Mouse (Mus musculus) midbrain, embryonic 11.5 days (tissue): Measurements from ENCODE around the gene Kcnc2. TPM values are rescaled to one million over a fixed set of nuclear protein-coding genes. Genes with fewer than 3 reads are reported as not detected.

Experiments used
- ATAC-seq: fragments of 200-750 bp; cut with Nextera tagmentation; 2 replicates; pipeline ENCODE4 v1.8.0; 2017; ENCODE audit warnings: moderate TSS enrichment, moderate library complexity; ENCODE audit not compliant: low FRiP score
- DNase-seq: peaks from one replicate; pipeline ENCODE4 v3.0.0; 2015; ENCODE audit warnings: low spot score; ENCODE audit errors: missing footprints
- H3K27ac ChIP-seq: fragments of 300-500 bp; sonication (generic); 2 replicates; pipeline ENCODE4 v1.5.1; 2014; ENCODE audit warnings: low read depth, low read length
- H3K27me3 ChIP-seq: fragments of 300-500 bp; sonication (generic); 2 replicates; pipeline ENCODE4 v1.6.1; 2014; ENCODE audit warnings: mild to moderate bottlenecking, low read length, moderate library complexity, mixed read lengths; ENCODE audit not compliant: control insufficient read depth, insufficient read depth
- H3K36me3 ChIP-seq: fragments of 300-500 bp; sonication (generic); 2 replicates; pipeline ENCODE4 v1.6.1; 2014; ENCODE audit warnings: mild to moderate bottlenecking, low read length, moderate library complexity, mixed read lengths; ENCODE audit not compliant: control insufficient read depth, insufficient read depth
- H3K4me1 ChIP-seq: fragments of 300-500 bp; sonication (generic); 2 replicates; pipeline ENCODE4 v1.6.1; 2014; ENCODE audit warnings: low read length; ENCODE audit not compliant: control insufficient read depth, insufficient read depth
- H3K4me2 ChIP-seq: fragments of 300-500 bp; sonication (generic); 2 replicates; pipeline ENCODE4 v1.6.1; 2014; ENCODE audit warnings: mild to moderate bottlenecking, moderate library complexity
- H3K4me3 ChIP-seq: fragments of 300-500 bp; sonication (generic); 2 replicates; pipeline ENCODE4 v1.5.1; 2014; ENCODE audit warnings: low read depth, low read length
- H3K9ac ChIP-seq: fragments of 300-500 bp; sonication (generic); 2 replicates; pipeline ENCODE4 v1.6.1; 2014; ENCODE audit warnings: low read length
- H3K9me3 ChIP-seq: fragments of 300-500 bp; sonication (generic); 2 replicates; pipeline ENCODE4 v1.6.1; 2016; ENCODE audit warnings: low read length; ENCODE audit not compliant: control insufficient read depth
- WGBS: fragments of 180-500 bp; shearing (Covaris S2); extraction: QIAGEN DNeasy Blood & Tissue Kit; methylation state at CpG from one replicate; pipeline ENCODE4 v1.1.7; 2014; 5-methylcytosine and 5-hydroxymethylcytosine counted together
- polyA plus RNA-seq: library from polyadenylated mRNA; unstranded; fragments of >200 nt; fragmentation: Nextera tagmentation; extraction: Ambion mirVana; gene quantifications from 2 replicates; pipeline ENCODE4 v1.2.1, GENCODE M21; 2014

Gene Kcnc2
- polyA plus RNA-seq, 1 experiment from 2014 or later: 3.3 TPM

- Histone ChIP-seq H3K27ac (no peak overlapping the region), H3K36me3 (no peaks in the 10 kb centered on the region), H3K27me3 (peaks cover 22% of the 10 kb centered on the region), H3K9ac (peak overlapping the region; percentile 76), H3K9me3 (no peaks in the 10 kb centered on the region), H3K4me1 (peaks cover 11% of the 10 kb centered on the region), H3K4me3 (peak overlapping the region; percentile 57), H3K4me2 (peak overlapping the region; percentile 97)
- peak; percentile 95 for DNase-seq
- WGBS: under 1% methylated on average over 43 of the region's 43 CpGs
- peak; percentile 70 for ATAC-seq
Observed at GRCm38 (mm10) chr10:112269939-112270781, 761 bp upstream of the Kcnc2 start.

DNA sequence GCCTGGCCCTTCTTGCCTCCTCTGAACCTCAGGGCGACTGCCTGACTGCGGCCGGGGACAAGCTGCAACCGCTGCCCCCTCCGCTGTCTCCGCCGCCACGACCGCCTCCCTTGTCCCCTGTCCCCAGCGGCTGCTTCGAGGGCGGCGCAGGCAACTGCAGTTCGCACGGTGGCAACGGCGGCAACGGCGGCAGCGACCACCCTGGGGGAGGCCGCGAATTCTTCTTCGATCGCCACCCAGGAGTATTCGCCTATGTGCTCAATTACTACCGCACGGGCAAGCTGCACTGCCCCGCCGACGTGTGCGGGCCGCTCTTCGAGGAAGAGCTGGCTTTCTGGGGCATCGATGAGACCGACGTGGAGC, 863 bp downstream of the Kcnc2 start:
- DNase-seq: peak; percentile 91
- Histone ChIP-seq H3K9ac (peak overlapping the region; percentile 60), H3K4me3 (peak overlapping the region; percentile 57), H3K36me3 (no peaks in the 10 kb centered on the region), H3K9me3 (no peaks in the 10 kb centered on the region), H3K27ac (no peak overlapping the region), H3K4me1 (peaks cover 11% of the 10 kb centered on the region), H3K4me2 (peak overlapping the region; percentile 97), H3K27me3 (peaks cover 22% of the 10 kb centered on the region)
- peak; percentile 49 for ATAC-seq
- under 1% methylated on average over 36 of the region's 36 CpGs for WGBS

DNA sequence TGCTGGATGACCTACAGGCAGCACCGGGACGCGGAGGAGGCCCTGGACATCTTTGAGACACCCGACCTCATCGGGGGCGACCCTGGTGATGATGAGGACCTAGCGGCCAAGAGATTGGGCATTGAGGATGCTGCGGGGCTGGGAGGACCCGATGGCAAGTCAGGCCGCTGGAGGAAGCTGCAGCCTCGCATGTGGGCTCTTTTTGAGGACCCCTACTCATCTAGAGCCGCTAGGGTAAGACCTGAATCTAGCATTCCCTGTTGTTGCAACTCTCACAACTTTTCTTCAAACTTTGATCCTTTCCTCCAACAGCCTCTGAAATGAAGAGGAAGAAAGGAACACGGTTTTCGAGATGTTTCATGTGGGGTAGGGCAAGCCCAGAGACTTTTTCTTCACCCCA, 1.2 kb downstream of the Kcnc2 start:
- peaks cover 22% of the 10 kb centered on the region for H3K27me3 ChIP-seq
- peak overlapping the region; percentile 97 for H3K4me2 ChIP-seq
- WGBS: 10% methylated on average over 14 of the region's 14 CpGs
- H3K4me3 ChIP-seq: peak overlapping the region; percentile 57
- ATAC-seq: no peak
- no peaks in the 10 kb centered on the region for H3K36me3 ChIP-seq
- peak; percentile 92 for DNase-seq
- H3K4me1 ChIP-seq: peaks cover 11% of the 10 kb centered on the region
- H3K9ac ChIP-seq: peak overlapping the region; percentile 60; the same call in 1 of the 2 replicates
- H3K27ac ChIP-seq: no peak overlapping the region
- no peaks in the 10 kb centered on the region for H3K9me3 ChIP-seq

DNA sequence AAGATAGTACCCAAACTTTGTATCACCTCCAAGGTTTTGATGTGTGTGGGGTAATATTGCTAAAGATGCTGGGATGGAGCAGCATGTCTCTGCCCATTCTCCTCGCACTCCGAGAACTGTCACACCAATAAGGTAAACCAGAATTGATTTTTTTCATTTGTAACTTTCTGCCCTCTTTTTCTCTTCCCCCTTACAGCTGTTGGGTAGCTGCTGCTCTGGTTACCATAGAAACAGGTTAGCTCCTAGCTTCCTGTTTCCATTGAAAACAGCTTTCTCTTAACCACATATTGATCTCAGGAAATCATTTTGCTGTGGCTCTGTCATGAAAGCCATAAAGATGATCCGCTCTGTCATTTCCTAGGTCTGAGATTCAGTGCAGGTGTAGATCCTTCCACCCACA, 7.1 kb downstream of the Kcnc2 start:
- Histone ChIP-seq H3K4me3 (no peak overlapping the region), H3K9me3 (no peaks in the 10 kb centered on the region), H3K9ac (no peak overlapping the region), H3K4me1 (no peaks in the 10 kb centered on the region), H3K4me2 (no peak overlapping the region), H3K27me3 (no peaks in the 10 kb centered on the region; the same call in 1 of the 2 replicates), H3K27ac (no peak overlapping the region), H3K36me3 (no peaks in the 10 kb centered on the region)
- WGBS: 79% methylated on average over 3 of the region's 3 CpGs
- peak; percentile 54 for DNase-seq
- ATAC-seq: no peak

GRCm38 (mm10) chr10:112315136-112315535, 44.2 kb downstream of the Kcnc2 start:
- Histone ChIP-seq H3K27ac (no peak overlapping the region), H3K9me3 (no peaks in the 10 kb centered on the region), H3K9ac (no peak overlapping the region), H3K4me2 (no peak overlapping the region), H3K4me1 (no peaks in the 10 kb centered on the region), H3K36me3 (no peaks in the 10 kb centered on the region), H3K4me3 (no peak overlapping the region), H3K27me3 (no peaks in the 10 kb centered on the region)
- DNase-seq: no peak
- WGBS: 74% methylated on average over 11 of the region's 11 CpGs
- ATAC-seq: no peak

GRCm38 (mm10) chr10:112317783-112318182, 46.9 kb downstream of the Kcnc2 start:
- Histone ChIP-seq H3K4me3 (no peak overlapping the region), H3K27me3 (no peaks in the 10 kb centered on the region), H3K27ac (no peak overlapping the region), H3K36me3 (no peaks in the 10 kb centered on the region), H3K4me1 (no peaks in the 10 kb centered on the region), H3K9me3 (no peaks in the 10 kb centered on the region), H3K9ac (no peak overlapping the region), H3K4me2 (no peak overlapping the region)
- DNase-seq (no peak), ATAC-seq (no peak)
- 95% methylated on average over 1 of the region's 1 CpGs for WGBS

DNA sequence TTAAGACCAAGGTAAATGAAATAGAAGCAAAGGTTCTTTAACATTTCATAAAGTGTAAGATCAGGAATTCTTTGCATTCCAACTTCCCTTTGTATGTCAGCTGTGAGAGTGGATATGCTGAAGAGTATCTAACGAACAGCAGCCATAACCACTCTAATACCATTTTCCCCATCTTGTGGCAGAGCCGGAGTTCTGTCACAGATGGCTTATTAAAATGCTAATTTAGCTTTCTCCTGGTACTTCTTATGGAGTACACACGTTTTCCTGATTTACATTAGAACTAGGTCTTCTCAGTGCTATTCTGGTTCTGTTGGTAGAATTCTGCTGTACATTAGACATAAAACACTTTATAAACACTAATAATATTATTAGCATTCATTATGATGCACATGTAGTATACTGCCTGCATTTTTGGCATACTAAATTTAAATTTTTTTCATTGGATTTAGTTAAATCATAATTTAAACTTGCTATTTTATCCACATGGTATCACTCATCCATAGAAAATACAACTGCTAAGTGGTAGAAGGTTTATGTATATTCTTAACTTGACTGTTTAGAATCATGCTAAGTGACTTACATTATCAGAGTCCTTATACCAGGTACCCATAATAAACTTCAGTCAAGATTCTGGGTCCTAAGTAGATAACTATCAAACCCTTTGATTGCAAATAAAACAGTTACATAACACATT, 86.9 kb downstream of the Kcnc2 start:
- ATAC-seq (peak; percentile 59; the same call in 1 of the 2 replicates), DNase-seq (no peak)
- Histone ChIP-seq H3K4me2 (no peak overlapping the region), H3K36me3 (no peaks in the 10 kb centered on the region), H3K27ac (no peak overlapping the region), H3K9me3 (no peaks in the 10 kb centered on the region), H3K9ac (no peak overlapping the region), H3K4me3 (no peak overlapping the region), H3K27me3 (no peaks in the 10 kb centered on the region), H3K4me1 (no peaks in the 10 kb centered on the region)
- 52% methylated on average over 3 of the region's 3 CpGs for WGBS

- no peaks in the 10 kb centered on the region for H3K27me3 ChIP-seq
- H3K4me2 ChIP-seq: no peak overlapping the region
- DNase-seq: no peak
- no peaks in the 10 kb centered on the region for H3K36me3 ChIP-seq
- 75% methylated on average over 8 of the region's 8 CpGs for WGBS
- no peaks in the 10 kb centered on the region for H3K4me1 ChIP-seq
- no peak for ATAC-seq
- no peak overlapping the region for H3K9ac ChIP-seq
- H3K4me3 ChIP-seq: no peak overlapping the region
- no peaks in the 10 kb centered on the region for H3K9me3 ChIP-seq
- H3K27ac ChIP-seq: no peak overlapping the region
Observed at GRCm38 (mm10) chr10:112358363-112358704, 87.4 kb downstream of the Kcnc2 start.

DNA sequence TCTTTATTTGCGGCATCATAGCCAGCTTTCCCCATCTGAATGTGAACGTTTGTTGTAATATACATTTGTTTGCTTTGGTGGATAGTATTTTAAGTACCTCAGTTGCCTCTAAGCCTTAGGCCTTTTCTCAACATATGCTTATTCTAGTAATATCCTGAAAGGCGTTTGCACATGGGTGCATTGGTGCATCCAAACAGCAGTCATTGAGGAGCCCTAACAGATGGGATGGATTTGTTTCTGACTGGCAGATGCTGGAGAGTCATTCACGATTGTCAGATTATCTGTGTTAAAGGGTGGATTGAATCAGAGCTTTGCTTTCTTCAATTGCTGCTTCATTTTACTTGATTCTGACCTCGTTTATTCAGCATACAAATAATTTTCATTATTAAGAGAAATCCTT, 89.8 kb downstream of the Kcnc2 start:
- Histone ChIP-seq H3K9me3 (no peaks in the 10 kb centered on the region), H3K9ac (no peak overlapping the region), H3K4me1 (no peaks in the 10 kb centered on the region), H3K27ac (no peak overlapping the region), H3K4me2 (no peak overlapping the region), H3K27me3 (no peaks in the 10 kb centered on the region), H3K4me3 (no peak overlapping the region), H3K36me3 (no peaks in the 10 kb centered on the region)
- no peak for DNase-seq
- ATAC-seq: 0 out of 2 replicates have a peak, but pooled peaks have one; percentile 36
- WGBS: 69% methylated on average over 5 of the region's 5 CpGs
